Mouse (Mus musculus) CH12.LX (cell line): ENCODE results near the gene Tgfbi. TPM values are rescaled to one million over a fixed set of nuclear protein-coding genes. Genes with fewer than 3 reads are reported as not detected.

Source experiments
- DNase-seq: peaks from one replicate; pipeline ENCODE4 v3.0.0-alpha.2; 2013; ENCODE audit errors: extremely low read depth
- H3K27ac ChIP-seq: 2 replicates; pipeline ENCODE4 v1.5.1; 2012; ENCODE audit warnings: low read depth, mild to moderate bottlenecking, control low read depth, moderate library complexity; ENCODE audit not compliant: insufficient read depth
- H3K27me3 ChIP-seq: replicated peaks from 2 replicates; pipeline ENCODE3; 2012; ENCODE audit warnings: inconsistent platforms
- H3K36me3 ChIP-seq, 2 experiments: replicated peaks in 1 of 2; 2 replicates each; pipeline versions ENCODE3 to v1.6.1; 2012; ENCODE audit warnings: inconsistent platforms in 1 of 2, low read length in 1 of 2, mild to moderate bottlenecking in 1 of 2, mixed read lengths in 1 of 2, moderate library complexity in 1 of 2; ENCODE audit not compliant: control insufficient read depth in 1 of 2, insufficient read depth in 1 of 2
- H3K4me1 ChIP-seq, 2 experiments: 2 replicates each; pipeline ENCODE4 v1.6.1; 2012; ENCODE audit warnings: inconsistent platforms in 1 of 2, moderate library complexity in 1 of 2; ENCODE audit not compliant: insufficient read depth in 2 of 2, control insufficient read depth in 1 of 2
- H3K4me2 ChIP-seq: 2 replicates; pipeline ENCODE4 v1.6.1; 2012; ENCODE audit warnings: low read depth, mild to moderate bottlenecking, control low read depth; ENCODE audit not compliant: poor library complexity, insufficient read depth, severe bottlenecking
- H3K4me3 ChIP-seq, 3 experiments: fragments of 150-350 bp in 1 of 3; sonication (generic) in 1 of 3; replicated peaks in 1 of 3; 2 replicates each; pipeline versions ENCODE3 to v1.5.1; 2011 to 2012; ENCODE audit warnings: low read depth in 2 of 3, low read length in 2 of 3, mild to moderate bottlenecking in 2 of 3, moderate library complexity in 2 of 3, control low read depth in 1 of 3, improper control_type of control experiment in 1 of 3, inconsistent platforms in 1 of 3, mixed read lengths in 1 of 3; ENCODE audit not compliant: poor library complexity in 1 of 3
- H3K79me2 ChIP-seq: replicated peaks from 2 replicates; pipeline ENCODE4 v1.6.1; 2012; ENCODE audit warnings: mild to moderate bottlenecking, moderate library complexity; ENCODE audit not compliant: control insufficient read depth, poor library complexity, insufficient read depth, severe bottlenecking; ENCODE audit errors: extremely low read depth
- H3K9ac ChIP-seq: 2 replicates; pipeline ENCODE4 v1.6.1; 2012; ENCODE audit warnings: low read depth, mild to moderate bottlenecking, control low read depth, moderate library complexity; ENCODE audit not compliant: insufficient read depth
- H3K9me3 ChIP-seq: replicated peaks from 2 replicates; pipeline ENCODE3; 2012; ENCODE audit warnings: low read length, inconsistent platforms, mixed read lengths
- BHLHE40 ChIP-seq: IDR thresholded peaks from 2 replicates; pipeline ENCODE4 v1.6.1; 2011; ENCODE audit warnings: mild to moderate bottlenecking, low read depth, low read length, improper control_type of control experiment
- ELF1 ChIP-seq: IDR thresholded peaks from 2 replicates; pipeline ENCODE4 v1.6.1; 2014; ENCODE audit warnings: low read depth, mild to moderate bottlenecking, inconsistent platforms, low read length, improper control_type of control experiment
- GABPA ChIP-seq: IDR thresholded peaks from 2 replicates; pipeline ENCODE4 v1.6.1; 2012; ENCODE audit warnings: low read depth, low read length, improper control_type of control experiment, inconsistent platforms; ENCODE audit not compliant: insufficient replicate concordance
- JUN ChIP-seq: IDR thresholded peaks from 2 replicates; pipeline ENCODE4 v1.6.1; 2011; ENCODE audit warnings: low read depth, mild to moderate bottlenecking, low read length, improper control_type of control experiment, moderate library complexity; ENCODE audit not compliant: insufficient read depth
- KAT2A ChIP-seq: IDR thresholded peaks from 2 replicates; pipeline ENCODE4 v1.6.1; 2012; ENCODE audit warnings: low read length, improper control_type of control experiment, inconsistent platforms; ENCODE audit not compliant: insufficient replicate concordance
- MAFK ChIP-seq: IDR thresholded peaks from 2 replicates; pipeline ENCODE4 v1.6.1; 2011; ENCODE audit warnings: low read length, improper control_type of control experiment; ENCODE audit not compliant: insufficient replicate concordance
- MAZ ChIP-seq: IDR thresholded peaks from 2 replicates; pipeline ENCODE4 v1.6.1; 2012; ENCODE audit warnings: low read depth, mild to moderate bottlenecking, inconsistent platforms, low read length, improper control_type of control experiment, moderate library complexity
- MEF2A ChIP-seq: IDR thresholded peaks from 2 replicates; pipeline ENCODE4 v1.6.1; 2014; ENCODE audit warnings: low read depth, mild to moderate bottlenecking, inconsistent platforms, low read length, improper control_type of control experiment, borderline replicate concordance
- MYC ChIP-seq: IDR thresholded peaks from 2 replicates; pipeline ENCODE4 v1.6.1; 2011; ENCODE audit warnings: low read depth, mild to moderate bottlenecking, improper control_type of control experiment, low read length
- NELFE ChIP-seq: IDR thresholded peaks from 2 replicates; pipeline ENCODE4 v1.6.1; 2011; ENCODE audit warnings: low read depth, low read length, improper control_type of control experiment
- NRF1 ChIP-seq: IDR thresholded peaks from 2 replicates; pipeline ENCODE4 v1.6.1; 2014; ENCODE audit warnings: low read depth, mild to moderate bottlenecking, inconsistent platforms, low read length, improper control_type of control experiment, moderate library complexity
- POLR2AphosphoS2 ChIP-seq: IDR thresholded peaks from 2 replicates; pipeline ENCODE4 v1.6.1; 2011; ENCODE audit warnings: low read depth, low read length, improper control_type of control experiment
- RCOR1 ChIP-seq: conservative IDR thresholded peaks from 2 replicates; pipeline ENCODE4 v1.6.1; 2012; ENCODE audit warnings: low read depth, mild to moderate bottlenecking, inconsistent platforms, low read length, improper control_type of control experiment
- TCF12 ChIP-seq: IDR thresholded peaks from 2 replicates; pipeline ENCODE4 v1.6.1; 2014; ENCODE audit warnings: low read depth, mild to moderate bottlenecking, inconsistent platforms, low read length, improper control_type of control experiment
- USF1 ChIP-seq: IDR thresholded peaks from 2 replicates; pipeline ENCODE4 v1.6.1; 2014; ENCODE audit warnings: low read depth, mild to moderate bottlenecking, inconsistent platforms, low read length, improper control_type of control experiment
- ZKSCAN1 ChIP-seq: IDR thresholded peaks from 2 replicates; pipeline ENCODE4 v1.6.1; 2012; ENCODE audit warnings: low read depth, inconsistent platforms, low read length, improper control_type of control experiment, borderline replicate concordance
- dilution Hi-C: fragments of 300-500 bp; cut with MboI; formaldehyde crosslinking; loops from 2 replicates; pipeline ENCODE4 v1.14.3; 2020; ENCODE audit warnings: low sequenced_read_pairs; ENCODE audit not compliant: extremely low pct_unique_long_range_greater_than_20kb, extremely low pct_ligation_motif_present
- in situ Hi-C: fragments of 300-500 bp; cut with MboI; formaldehyde crosslinking; loops from 3 replicates; pipeline ENCODE4 v1.14.3; 2019; ENCODE audit warnings: low sequenced_read_pairs, low pct_ligation_motif_present, low pct_unique_long_range_greater_than_20kb, mixed read lengths
- polyA plus RNA-seq: library from polyadenylated mRNA; unstranded; fragments of >175 nt; gene quantifications from 2 replicates; pipeline ENCODE4 v1.2.1, GENCODE M21; 2012; ENCODE audit warnings: low read depth; ENCODE audit not compliant: insufficient read length
- total RNA-seq, 2 experiments: library from RNA; depleted of rRNA; stranded (reverse); fragments of 300-350 nt in 1 of 2; fragments of >200 nt in 1 of 2; gene quantifications; 2 replicates each; pipeline ENCODE4 v1.2.3; 2012 to 2014

Gene Tgfbi
- total and polyA plus RNA-seq, 3 experiments = not detected

- Histone ChIP-seq H3K4me2 (no peak overlapping the region), H3K27me3 (peaks cover 92% of the 10 kb centered on the region), H3K4me1 (no peaks in the 10 kb centered on the region), H3K36me3 (no peaks in the 10 kb centered on the region), H3K27ac (no peak overlapping the region), H3K9ac (no peak overlapping the region), H3K4me3 (no peak overlapping the region), H3K79me2 (no peaks in the 10 kb centered on the region), H3K9me3 (no peaks in the 10 kb centered on the region)
- no peak for TF ChIP-seq GABPA
- TF ChIP-seq TCF12 = no peak
- no peak for TF ChIP-seq NELFE
- no peak for TF ChIP-seq MAZ
- TF ChIP-seq NRF1 = no peak
- dilution Hi-C loops = no loop called here
- in situ Hi-C loops = no loop called here
- DNase-seq = no peak
These were observed 19.1 kb upstream of the Tgfbi start for GRCm38 (mm10) chr13:56590202-56590601.

- Histone ChIP-seq H3K79me2 (no peaks in the 10 kb centered on the region), H3K4me1 (no peaks in the 10 kb centered on the region), H3K27ac (no peak overlapping the region), H3K9me3 (no peaks in the 10 kb centered on the region), H3K4me2 (no peak overlapping the region), H3K27me3 (peaks cover 92% of the 10 kb centered on the region), H3K36me3 (no peaks in the 10 kb centered on the region), H3K4me3 (no peak overlapping the region), H3K9ac (no peak overlapping the region)
- no peak for DNase-seq
- TF ChIP-seq USF1 (no peak), MEF2A (no peak), ZKSCAN1 (no peak), POLR2AphosphoS2 (no peak), MAFK (no peak), RCOR1 (no peak), ELF1 (no peak), JUN (no peak), BHLHE40 (no peak), KAT2A (no peak), MYC (no peak), GABPA (no peak)
- in situ Hi-C loops (no loop called here), dilution Hi-C loops (no loop called here)
These were observed 18.1 kb upstream of the Tgfbi start for GRCm38 (mm10) chr13:56591191-56591590.
